Mouse (Mus musculus): ENCODE measurements around the gene Atp8a2. TPM values are rescaled to one million over a fixed set of nuclear protein-coding genes. Genes with fewer than 3 reads are reported as not detected.

Atp8a2 gene
- total RNA-seq, 1 experiment from 2014 or later, result 1.1 TPM

GRCm38 (mm10) chr14:59903484-59904130, 293.4 kb downstream of the Atp8a2 start:
- no peak for DNase-seq

- no peak for DNase-seq
Observed at GRCm38 (mm10) chr14:59893971-59894370, 303.0 kb downstream of the Atp8a2 start.

DNA sequence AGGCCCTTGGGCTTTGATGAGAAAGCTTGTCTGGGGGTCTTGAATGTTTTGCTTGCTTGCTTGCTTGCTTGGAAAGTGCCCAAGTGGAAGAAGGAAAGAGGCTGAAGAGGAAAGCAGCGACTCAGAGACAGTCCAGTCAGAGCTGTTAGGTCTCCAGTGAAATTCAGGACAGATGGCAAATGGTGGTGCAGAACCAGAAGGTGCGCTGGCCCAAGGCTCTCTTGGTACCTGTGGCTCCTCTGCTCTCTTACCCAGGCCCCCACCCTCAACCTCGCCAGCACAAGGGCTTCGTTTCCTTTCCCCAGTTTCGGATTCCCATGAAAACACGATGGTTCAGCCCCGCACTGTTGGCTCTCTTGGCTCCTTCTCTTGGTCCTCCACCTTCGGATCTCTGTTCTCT, 304.9 kb downstream of the Atp8a2 start:
- no peak for DNase-seq

- DNase-seq, result no peak
Observed at GRCm38 (mm10) chr14:59891491-59891890, 305.5 kb downstream of the Atp8a2 start.

DNA sequence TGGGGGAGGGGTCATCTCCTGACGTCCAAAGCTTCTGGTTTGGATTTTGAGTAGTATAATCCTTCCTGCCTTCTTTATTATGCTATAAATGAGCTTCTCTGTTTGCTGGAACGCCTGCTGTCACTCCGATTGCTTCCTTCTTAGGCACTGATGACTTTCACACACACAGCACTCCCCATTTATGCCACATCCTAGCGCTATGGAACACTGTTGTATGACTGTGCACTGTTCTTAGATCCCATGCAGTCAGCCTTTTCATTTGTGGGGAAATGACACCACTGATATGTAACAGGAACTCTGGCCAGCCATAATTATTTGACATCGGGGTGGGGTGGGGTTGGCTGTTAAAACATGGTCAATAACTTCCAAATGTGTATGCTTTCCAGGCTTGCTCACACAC, 306.2 kb downstream of the Atp8a2 start:
- no peak for DNase-seq

DNA sequence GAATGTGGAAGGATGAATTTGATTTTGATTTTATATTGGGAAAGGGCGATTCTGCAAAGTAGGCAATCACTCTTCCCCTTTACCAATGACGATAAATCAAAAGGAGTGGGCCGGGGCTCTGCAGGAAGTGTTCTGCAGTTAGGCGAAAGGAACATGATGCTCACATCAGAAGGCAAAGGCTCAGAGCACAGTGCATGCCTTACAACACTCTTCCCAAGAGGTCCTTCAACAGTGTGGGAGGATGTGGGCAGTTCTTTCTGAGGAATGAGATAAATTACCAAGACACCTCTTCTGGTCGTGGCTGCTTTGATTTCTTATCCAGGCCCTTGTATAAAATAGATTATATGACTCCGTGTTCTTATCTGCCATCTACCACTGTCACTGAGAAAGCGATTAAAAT, 306.9 kb downstream of the Atp8a2 start:
- DNase-seq, result no peak

DNA sequence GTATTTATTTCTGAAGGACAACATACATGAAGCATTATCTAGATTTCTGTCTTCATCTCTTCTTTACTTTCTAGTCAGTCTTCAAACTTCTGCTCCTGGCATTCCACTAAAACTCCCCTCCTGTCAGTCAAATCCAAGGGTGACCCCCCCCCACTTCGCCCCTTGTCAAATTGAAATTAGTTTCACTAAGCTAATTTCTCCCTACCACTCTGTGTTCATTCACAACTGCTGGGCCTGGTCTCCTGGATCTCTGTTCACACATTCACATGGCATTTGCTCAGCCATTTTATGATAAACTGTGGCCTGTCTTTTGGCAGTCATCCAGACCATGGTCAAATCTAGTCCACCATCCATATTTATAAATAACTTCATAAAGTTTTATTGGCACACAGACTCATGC, 308.5 kb downstream of the Atp8a2 start:
- no peak for DNase-seq

DNA sequence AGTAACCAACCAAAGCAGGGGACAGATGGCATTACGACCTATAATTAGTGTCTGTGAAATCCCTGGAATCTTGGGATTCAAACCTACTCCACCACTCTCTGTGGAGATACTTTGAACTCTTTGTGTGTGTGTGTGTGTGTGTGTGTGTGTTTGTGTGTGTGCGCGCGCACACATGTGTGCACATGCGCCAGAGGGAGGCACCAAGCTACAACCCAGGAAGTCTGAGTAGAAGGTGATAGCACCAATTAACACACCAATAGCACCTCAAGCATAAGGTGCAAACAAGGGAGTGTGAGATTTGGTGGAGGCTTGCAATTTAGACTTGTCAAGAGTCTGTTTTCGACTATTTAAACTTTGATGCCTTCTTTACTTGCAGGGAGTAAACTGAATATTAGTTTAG, 308.9 kb downstream of the Atp8a2 start:
- DNase-seq, result no peak

GRCm38 (mm10) chr14:59887061-59887861, 309.7 kb downstream of the Atp8a2 start:
- DNase-seq, result no peak

- no peak for DNase-seq
Observed at GRCm38 (mm10) chr14:59883517-59884069, 313.4 kb downstream of the Atp8a2 start.

- DNase-seq, result no peak
Observed at GRCm38 (mm10) chr14:59880829-59881228, 316.1 kb downstream of the Atp8a2 start.

GRCm38 (mm10) chr14:59878248-59878647, 318.7 kb downstream of the Atp8a2 start:
- DNase-seq, result no peak

DNA sequence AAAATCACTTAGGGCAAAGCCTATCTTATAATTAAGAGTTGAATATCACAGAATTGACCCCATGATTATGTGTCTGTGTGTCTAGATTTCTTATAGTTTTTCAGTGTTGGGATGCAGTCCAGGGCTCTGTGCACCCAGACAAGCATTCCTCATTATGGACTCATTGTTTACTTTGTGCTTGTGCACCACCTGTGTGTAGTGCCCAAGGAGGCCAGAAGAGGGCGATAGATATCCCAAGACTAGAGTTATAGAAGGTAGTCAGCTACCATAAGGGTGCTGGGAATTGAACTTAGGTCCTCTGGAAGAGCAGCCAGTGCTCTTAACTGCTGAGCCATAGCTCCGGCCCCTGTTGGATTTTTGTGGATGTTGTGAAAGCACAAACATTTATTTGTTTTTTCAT, 320.5 kb downstream of the Atp8a2 start:
- DNase-seq, result no peak

DNA sequence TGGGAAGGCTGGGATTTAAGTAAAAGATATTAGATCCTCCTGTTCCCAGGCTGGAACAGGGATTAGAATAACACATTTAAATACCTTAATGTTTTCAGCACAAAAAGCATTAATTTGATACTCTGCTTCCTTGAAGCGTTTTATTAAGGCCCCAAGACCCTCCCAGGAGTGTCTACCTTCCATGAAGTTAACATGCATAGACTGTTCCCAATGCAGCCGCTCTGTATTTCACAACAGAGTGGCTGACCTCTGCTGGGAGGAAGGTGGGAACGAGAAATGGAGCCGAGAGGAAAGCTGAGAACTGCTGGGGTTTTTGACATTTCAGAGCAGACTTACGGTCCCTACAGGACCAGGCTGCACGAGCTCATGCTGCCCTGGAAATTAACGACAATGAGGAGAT, 328.6 kb downstream of the Atp8a2 start:
- no peak for DNase-seq

GRCm38 (mm10) chr14:59867749-59868148, 329.2 kb downstream of the Atp8a2 start:
- no peak for DNase-seq

DNA sequence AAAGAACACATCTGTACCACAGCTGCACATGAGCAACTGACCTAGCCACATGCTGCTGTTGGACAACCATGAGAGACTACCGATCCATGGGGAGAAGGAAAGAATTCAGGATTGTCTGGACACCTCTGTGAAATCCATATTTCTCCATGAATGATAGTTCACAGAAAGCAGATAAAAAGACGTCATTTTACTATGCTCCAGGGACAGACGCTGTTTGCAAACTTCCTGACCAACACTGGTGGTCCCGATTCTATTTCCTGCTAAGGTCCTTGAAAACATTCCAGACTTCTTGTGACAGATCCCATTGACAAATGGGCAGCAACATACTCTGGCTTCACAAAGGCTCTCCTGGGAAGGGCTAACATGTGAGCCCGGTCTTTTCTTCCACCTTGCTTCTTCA, 331.0 kb downstream of the Atp8a2 start:
- no peak for DNase-seq

DNA sequence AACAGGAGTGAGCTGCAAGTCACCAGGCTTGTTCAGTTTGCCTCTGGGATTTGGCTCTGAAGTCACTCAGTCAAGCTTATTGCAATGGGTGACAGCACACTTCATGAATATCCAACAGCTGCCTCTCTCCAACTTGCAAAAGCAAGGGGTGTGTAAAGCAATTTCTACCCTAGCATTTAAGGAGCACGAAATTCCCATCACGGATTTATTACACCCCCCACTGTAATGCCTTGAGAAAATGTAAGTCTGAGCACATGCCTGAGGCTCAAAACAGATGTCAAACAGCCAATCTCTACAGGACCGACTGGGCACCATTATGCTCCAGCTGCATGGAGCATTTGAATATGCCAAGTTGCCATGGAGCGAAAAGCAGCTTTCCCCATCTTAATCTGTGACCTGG, 334.6 kb downstream of the Atp8a2 start:
- no peak for DNase-seq

GRCm38 (mm10) chr14:59859830-59860229, 337.1 kb downstream of the Atp8a2 start:
- no peak for DNase-seq

GRCm38 (mm10) chr14:59858501-59859225, 338.3 kb downstream of the Atp8a2 start:
- DNase-seq, result no peak

DNA sequence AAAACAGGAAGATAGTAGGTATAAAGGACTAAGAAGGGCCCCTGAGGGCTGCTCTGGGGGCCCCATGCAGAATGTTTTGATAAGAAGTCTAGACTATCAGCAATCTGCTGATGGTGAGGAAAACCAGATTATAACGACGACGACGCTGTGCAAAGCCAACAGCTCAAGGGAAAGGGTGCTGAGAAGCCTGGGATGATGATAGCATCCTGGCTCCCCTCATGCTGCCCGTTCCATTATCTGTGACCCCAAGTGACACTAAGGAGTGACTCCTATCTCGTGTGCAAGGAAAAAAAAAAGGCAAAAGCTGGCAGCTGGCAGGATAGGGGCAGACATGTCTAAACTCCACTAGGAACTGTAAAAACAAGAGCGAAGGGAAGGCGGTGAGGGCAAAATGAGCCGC, 343.8 kb downstream of the Atp8a2 start:
- no peak for DNase-seq

GRCm38 (mm10) chr14:59846609-59847375, 350.2 kb downstream of the Atp8a2 start:
- DNase-seq, result no peak

DNA sequence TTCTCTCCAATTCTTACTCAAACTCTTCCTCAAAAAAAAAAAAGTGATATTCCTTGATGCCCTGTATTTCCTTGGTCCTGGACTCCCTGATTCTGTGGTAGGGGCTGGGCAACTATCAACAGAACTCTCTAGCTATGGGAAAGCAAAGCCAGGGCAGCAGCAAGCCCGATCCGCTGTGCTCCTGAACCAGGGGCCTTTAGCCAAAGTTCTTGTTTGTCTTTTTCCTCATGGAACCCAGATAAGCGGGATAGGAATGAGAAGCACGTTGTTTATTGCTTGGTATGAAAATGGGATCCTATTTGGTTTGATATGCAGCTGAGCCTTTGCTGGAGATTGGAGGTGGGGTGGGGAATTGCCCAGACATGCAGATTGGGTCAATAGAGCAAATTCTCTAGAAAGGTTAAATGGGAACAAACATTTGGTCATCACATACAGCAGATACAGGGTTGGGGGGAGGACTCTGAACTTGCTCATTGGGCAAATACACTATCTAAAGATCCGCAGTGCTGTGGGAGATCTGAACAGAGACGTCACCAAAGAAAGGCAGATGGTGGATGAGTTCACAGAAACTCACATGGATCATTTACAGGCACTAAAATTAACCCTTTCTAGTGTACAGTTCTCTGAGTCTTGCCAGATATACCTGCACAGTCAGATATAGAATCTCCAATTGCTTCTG, 353.6 kb downstream of the Atp8a2 start:
- no peak for DNase-seq

All from adrenal gland, postnatal 25 days (tissue).